ENCODE assay signal across 10 mouse cellular contexts in the genomic region with DNA sequence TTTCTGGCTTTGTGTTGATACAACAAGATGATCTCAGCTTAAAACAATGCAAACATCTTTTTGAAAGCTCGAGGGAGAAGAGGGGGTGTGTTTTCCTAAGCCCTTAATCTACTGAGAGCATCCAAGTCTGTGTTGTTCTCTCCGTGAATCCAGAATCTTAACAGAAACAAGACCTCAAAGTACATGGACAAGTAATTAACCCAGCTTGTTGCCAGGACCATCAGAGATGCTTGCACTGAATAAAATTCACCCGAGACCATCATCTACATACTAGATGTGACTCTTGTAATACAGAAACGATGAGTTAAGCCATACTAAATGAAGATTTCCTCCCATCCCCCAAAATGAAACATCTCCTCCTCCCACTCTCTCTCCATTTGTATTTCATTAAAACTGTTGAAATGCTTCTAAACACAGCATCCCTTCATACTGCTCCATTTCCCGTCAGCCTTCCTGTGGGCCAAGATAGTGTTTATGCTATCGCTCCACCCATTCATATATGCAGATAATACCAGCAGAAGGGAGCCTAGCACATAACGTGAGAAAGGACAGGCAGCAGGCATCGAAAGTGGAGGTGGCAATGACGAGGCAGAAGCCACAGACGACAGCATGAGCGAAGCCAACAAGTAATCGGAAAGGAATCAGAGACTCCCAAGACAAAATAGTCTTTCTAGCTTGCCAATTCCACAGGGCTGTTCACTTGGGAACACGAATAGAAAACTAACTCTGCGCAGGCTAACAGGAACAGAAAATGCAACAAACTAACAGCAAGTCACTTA.
DNase-seq lines count a peak whose midpoint lies in the region; ATAC-seq lines count a peak whose summit lies in the region.
"Had no signal": no experiment of that assay in that cellular context is flagged by ENCODE, and none has a peak within 500 bp of the region (broad histone marks: within the 10 kb centered on the region; RNA-seq: fewer than 3 reads in every experiment).

No protein-coding gene starts in this region.

- H3K4me2 ChIP-seq in intestine, embryonic 14.5 days (ENCODE audit: low read length): no peak overlapping the region
- H3K4me2 ChIP-seq: embryonic facial prominence, embryonic 12.5 days; neural tube, embryonic 13.5 days had no signal

- H3K9ac ChIP-seq in intestine, embryonic 14.5 days (ENCODE audit: low read length): no peak overlapping the region
- H3K9ac ChIP-seq: embryonic facial prominence, embryonic 12.5 days; neural tube, embryonic 13.5 days had no signal

- ATAC-seq in intestine, embryonic 14.5 days (replicated peaks; ENCODE audit: low FRiP score, low TSS enrichment, low read depth): no peak

- peaks cover 18% of the 10 kb centered on the region; the same call in 1 of the 2 replicates for H3K4me1 ChIP-seq in intestine, embryonic 14.5 days (replicated peaks; ENCODE audit: control insufficient read depth, insufficient read depth, low read length)
- H3K4me1 ChIP-seq: neural tube, embryonic 13.5 days had no signal

- WGBS in intestine, embryonic 14.5 days: 65% methylated on average over 14 of the region's 14 CpGs

- no peaks in the 10 kb centered on the region for H3K9me3 ChIP-seq in intestine, embryonic 14.5 days (ENCODE audit: control insufficient read depth, low read length)
- H3K9me3 ChIP-seq: embryonic facial prominence, embryonic 12.5 days; neural tube, embryonic 13.5 days had no signal

- H3K27ac ChIP-seq in intestine, embryonic 14.5 days (ENCODE audit: low read depth): 0 out of 2 replicates have a peak overlapping the region, but pooled peaks have one; percentile 3
- H3K27ac ChIP-seq: embryonic facial prominence, embryonic 12.5 days; neural tube, embryonic 13.5 days had no signal

- H3K4me3 ChIP-seq in intestine, embryonic 14.5 days (ENCODE audit: low read depth, low read length): no peak overlapping the region
- H3K4me3 ChIP-seq: embryonic facial prominence, embryonic 12.5 days; neural tube, embryonic 13.5 days had no signal

- no peaks in the 10 kb centered on the region for H3K27me3 ChIP-seq in intestine, embryonic 14.5 days (replicated peaks; ENCODE audit: control insufficient read depth, insufficient read depth, low read length)
- H3K27me3 ChIP-seq: embryonic facial prominence, embryonic 12.5 days; neural tube, embryonic 13.5 days had no signal

- DNase-seq in gastrocnemius, postnatal 25 days: peak; percentile 47
- no peak for DNase-seq in gastrocnemius, postnatal 10 days
- DNase-seq in right cerebral cortex, adult 18-20 months: peak; percentile 25
- no peak for DNase-seq in right cerebral cortex, postnatal 25 days
- DNase-seq in intestine, embryonic 14.5 days (ENCODE audit: low spot score): no peak
- DNase-seq in telencephalon, adult 2 months (ENCODE audit: low read depth, low spot score): peak; percentile 49
- DNase-seq in retina, embryonic 14.5 days (ENCODE audit: low spot score): no peak
- DNase-seq in thymus, postnatal 14 days: no peak

- no peaks in the 10 kb centered on the region for H3K36me3 ChIP-seq in intestine, embryonic 14.5 days (ENCODE audit: control insufficient read depth, insufficient read depth, low read length)
- H3K36me3 ChIP-seq: embryonic facial prominence, embryonic 12.5 days; neural tube, embryonic 13.5 days had no signal

Comparison
In these comparisons a context has a peak if more than half of its experiments do, and no peak if none do; other contexts are left out.
1. DNase-seq: peak in gastrocnemius, postnatal 25 days (single experiment), right cerebral cortex, adult 18-20 months (single experiment) and telencephalon, adult 2 months (single experiment); none in gastrocnemius, postnatal 10 days (single experiment), right cerebral cortex, postnatal 25 days (single experiment), intestine, embryonic 14.5 days (single experiment), retina, embryonic 14.5 days (single experiment) and thymus, postnatal 14 days (single experiment).